Mouse (Mus musculus): Measurements from ENCODE around the gene Ehd3. TPM values are rescaled to one million over a fixed set of nuclear protein-coding genes. Genes with fewer than 3 reads are reported as not detected.

Ehd3 gene
- polyA plus RNA-seq, 1 experiment from 2014 or later, result 18.3 TPM

GRCm38 (mm10) chr17:73853717-73854116, 49.8 kb downstream of the Ehd3 start:
- H3K27ac ChIP-seq (replicated peaks), result no peak overlapping the region
- no peaks in the 10 kb centered on the region for H3K4me1 ChIP-seq (replicated peaks)
- 44% methylated on average over 4 of the region's 4 CpGs for WGBS (ENCODE audit: insufficient replicate concordance)
- H3K36me3 ChIP-seq (replicated peaks), result no peaks in the 10 kb centered on the region
- no peak for ATAC-seq (ENCODE audit: insufficient read depth)
- H3K9ac ChIP-seq, result no peak overlapping the region
- no peak overlapping the region for H3K4me2 ChIP-seq
- H3K27me3 ChIP-seq, result no peaks in the 10 kb centered on the region
- no peak overlapping the region for H3K4me3 ChIP-seq (replicated peaks)
- H3K9me3 ChIP-seq (replicated peaks), result no peaks in the 10 kb centered on the region

GRCm38 (mm10) chr17:73869008-73869685, 65.2 kb downstream of the Ehd3 start:
- Histone ChIP-seq H3K27me3 (no peaks in the 10 kb centered on the region), H3K27ac (replicated peaks) (no peak overlapping the region), H3K4me3 (replicated peaks) (no peak overlapping the region), H3K9me3 (replicated peaks) (no peaks in the 10 kb centered on the region), H3K4me2 (no peak overlapping the region), H3K4me1 (replicated peaks) (no peaks in the 10 kb centered on the region), H3K36me3 (replicated peaks) (no peaks in the 10 kb centered on the region), H3K9ac (no peak overlapping the region)
- 61% methylated on average over 9 of the region's 9 CpGs for WGBS (ENCODE audit: insufficient replicate concordance)
- ATAC-seq (ENCODE audit: insufficient read depth), result no peak

DNA sequence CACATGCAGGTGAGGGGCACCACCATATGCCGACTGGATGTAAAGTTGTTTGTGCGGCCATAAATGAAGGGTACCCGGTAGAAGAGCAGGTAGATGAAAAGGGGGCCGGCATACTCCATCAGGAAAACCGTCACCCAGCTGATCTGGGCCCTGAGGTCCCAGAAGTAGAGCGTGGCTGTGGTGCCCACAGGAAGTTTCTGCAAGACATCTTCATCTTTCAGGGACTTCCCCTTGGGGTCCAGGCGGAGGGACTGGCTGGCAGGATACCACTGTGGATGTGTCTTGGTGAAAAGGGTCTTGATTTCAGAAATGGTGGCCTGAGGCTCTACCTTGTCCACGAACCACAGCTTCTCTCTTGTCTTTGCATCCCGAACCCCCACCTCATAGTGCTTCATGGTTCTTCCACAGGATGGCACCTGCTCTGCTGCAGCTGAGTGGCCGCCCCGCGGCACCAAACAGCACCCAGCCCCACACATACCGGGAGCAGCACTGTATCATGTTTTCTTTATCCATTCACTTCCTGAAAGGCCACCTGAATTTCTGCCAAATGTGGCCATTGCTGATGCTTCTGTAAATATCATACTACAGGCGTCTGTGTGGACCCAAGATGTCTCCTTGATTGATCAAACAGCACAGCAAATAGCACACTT, 67.1 kb downstream of the Ehd3 start:
- ATAC-seq (ENCODE audit: insufficient read depth), result no peak
- no peaks in the 10 kb centered on the region for H3K27me3 ChIP-seq
- WGBS (ENCODE audit: insufficient replicate concordance), result 58% methylated on average over 14 of the region's 14 CpGs
- H3K9ac ChIP-seq, result no peak overlapping the region
- no peak overlapping the region for H3K27ac ChIP-seq (replicated peaks)
- no peak overlapping the region for H3K4me2 ChIP-seq
- no peak overlapping the region for H3K4me3 ChIP-seq (replicated peaks)
- H3K36me3 ChIP-seq (replicated peaks), result no peaks in the 10 kb centered on the region
- H3K9me3 ChIP-seq (replicated peaks), result no peaks in the 10 kb centered on the region
- H3K4me1 ChIP-seq (replicated peaks), result no peaks in the 10 kb centered on the region

DNA sequence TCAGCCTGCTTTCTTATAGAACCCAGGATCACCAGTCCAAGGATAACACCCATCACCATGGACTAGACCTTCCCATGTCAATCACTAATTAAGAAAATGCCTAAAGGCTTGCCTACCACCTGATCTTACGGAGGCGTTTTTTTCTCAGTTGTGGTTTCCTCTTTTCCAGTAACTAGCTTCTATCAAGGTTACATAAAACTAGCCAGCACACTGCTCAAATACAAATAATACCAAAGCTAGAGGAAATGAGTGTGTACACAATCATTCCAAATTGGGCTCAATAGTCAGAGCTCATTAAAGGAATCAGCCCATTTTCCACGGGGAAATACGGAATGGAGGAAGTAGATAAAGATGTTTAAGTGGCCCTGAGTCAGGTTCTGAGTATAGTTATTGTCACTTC, 71.3 kb downstream of the Ehd3 start:
- no peak overlapping the region for H3K27ac ChIP-seq (replicated peaks)
- no peaks in the 10 kb centered on the region for H3K36me3 ChIP-seq (replicated peaks)
- no peak overlapping the region for H3K4me2 ChIP-seq
- no peak for ATAC-seq (ENCODE audit: insufficient read depth)
- no peak overlapping the region for H3K9ac ChIP-seq
- no peaks in the 10 kb centered on the region for H3K27me3 ChIP-seq
- H3K9me3 ChIP-seq (replicated peaks), result no peaks in the 10 kb centered on the region
- WGBS (ENCODE audit: insufficient replicate concordance), result 37% methylated on average over 4 of the region's 4 CpGs
- no peaks in the 10 kb centered on the region for H3K4me1 ChIP-seq (replicated peaks)
- no peak overlapping the region for H3K4me3 ChIP-seq (replicated peaks)

DNA sequence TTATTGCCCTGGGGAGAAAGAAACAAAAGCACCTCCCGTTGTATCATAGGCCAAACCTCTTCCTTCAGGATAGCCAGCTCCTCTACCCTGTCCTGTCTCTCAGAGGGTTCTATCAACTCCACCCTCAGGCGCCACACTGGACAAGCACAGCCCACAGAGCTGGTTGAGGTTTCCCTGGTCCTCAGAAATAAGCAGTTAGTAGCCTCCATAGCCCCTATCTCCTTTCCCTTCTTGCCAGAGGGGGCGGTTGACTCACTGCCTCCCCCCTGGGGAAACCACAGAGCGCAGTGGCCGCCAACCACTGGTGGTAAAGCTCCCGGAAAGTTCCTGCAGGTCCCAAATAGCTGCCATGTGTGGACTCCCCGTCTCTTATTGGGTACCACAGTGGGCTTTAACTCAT, 71.7 kb downstream of the Ehd3 start:
- Histone ChIP-seq H3K4me1 (replicated peaks) (no peaks in the 10 kb centered on the region), H3K9me3 (replicated peaks) (no peaks in the 10 kb centered on the region), H3K4me3 (replicated peaks) (no peak overlapping the region), H3K4me2 (no peak overlapping the region), H3K9ac (no peak overlapping the region), H3K27me3 (no peaks in the 10 kb centered on the region), H3K36me3 (replicated peaks) (no peaks in the 10 kb centered on the region), H3K27ac (replicated peaks) (no peak overlapping the region)
- 31% methylated on average over 7 of the region's 7 CpGs for WGBS (ENCODE audit: insufficient replicate concordance)
- no peak for ATAC-seq (ENCODE audit: insufficient read depth)

- H3K4me2 ChIP-seq, result no peak overlapping the region
- no peak overlapping the region for H3K27ac ChIP-seq (replicated peaks)
- no peak overlapping the region for H3K9ac ChIP-seq
- H3K4me3 ChIP-seq (replicated peaks), result no peak overlapping the region
- H3K27me3 ChIP-seq, result no peaks in the 10 kb centered on the region
- ATAC-seq (ENCODE audit: insufficient read depth), result no peak
- no peaks in the 10 kb centered on the region for H3K36me3 ChIP-seq (replicated peaks)
- WGBS (ENCODE audit: insufficient replicate concordance), result 75% methylated on average over 10 of the region's 10 CpGs
- no peaks in the 10 kb centered on the region for H3K9me3 ChIP-seq (replicated peaks)
- no peaks in the 10 kb centered on the region for H3K4me1 ChIP-seq (replicated peaks)
Measured at GRCm38 (mm10) chr17:73879262-73879916, 75.5 kb downstream of the Ehd3 start.

GRCm38 (mm10) chr17:73880286-73880685, 76.4 kb downstream of the Ehd3 start:
- WGBS (ENCODE audit: insufficient replicate concordance), result 44% methylated on average over 6 of the region's 6 CpGs
- Histone ChIP-seq H3K36me3 (replicated peaks) (no peaks in the 10 kb centered on the region), H3K4me1 (replicated peaks) (no peaks in the 10 kb centered on the region), H3K27me3 (no peaks in the 10 kb centered on the region), H3K27ac (replicated peaks) (no peak overlapping the region), H3K4me3 (replicated peaks) (no peak overlapping the region), H3K4me2 (no peak overlapping the region), H3K9ac (no peak overlapping the region), H3K9me3 (replicated peaks) (no peaks in the 10 kb centered on the region)
- no peak for ATAC-seq (ENCODE audit: insufficient read depth)

GRCm38 (mm10) chr17:73881295-73881694, 77.4 kb downstream of the Ehd3 start:
- Histone ChIP-seq H3K27ac (replicated peaks) (no peak overlapping the region), H3K4me2 (no peak overlapping the region), H3K9ac (no peak overlapping the region), H3K27me3 (no peaks in the 10 kb centered on the region), H3K4me1 (replicated peaks) (no peaks in the 10 kb centered on the region), H3K9me3 (replicated peaks) (no peaks in the 10 kb centered on the region), H3K36me3 (replicated peaks) (no peaks in the 10 kb centered on the region), H3K4me3 (replicated peaks) (no peak overlapping the region)
- 23% methylated on average over 6 of the region's 6 CpGs for WGBS (ENCODE audit: insufficient replicate concordance)
- peak; percentile 44; the same call in 1 of the 2 replicates for ATAC-seq (ENCODE audit: insufficient read depth)

Other genes starting within 250 kb of the Ehd3 start
- gene Galnt14, start 93.7 kb upstream of the Ehd3 start, polyA plus RNA-seq (2015; fragmentation: Nextera tagmentation; extraction: Ambion mirVana), result 0.05 TPM in 1 of 2 replicates, not detected in the other
- 4.2 and 4.9 TPM in 2 replicates for gene Xdh, start 146.1 kb downstream of the Ehd3 start, polyA plus RNA-seq (2015; fragmentation: Nextera tagmentation; extraction: Ambion mirVana)
- 0.05 TPM in 1 of 2 replicates, not detected in the other for gene Srd5a2, start 243.8 kb downstream of the Ehd3 start, polyA plus RNA-seq (2015; fragmentation: Nextera tagmentation; extraction: Ambion mirVana)

All from liver, embryonic 15.5 days (tissue).